Mouse (Mus musculus) MEL (cell line): ENCODE results near the gene Lsm11. TPM values are rescaled to one million over a fixed set of nuclear protein-coding genes. Genes with fewer than 3 reads are reported as not detected.

Experiments used
- DNase-seq: peaks from one replicate; pipeline ENCODE4 v3.0.0; 2011; ENCODE audit warnings: low read depth, low spot score
- H3K27ac ChIP-seq: 2 replicates; pipeline ENCODE4 v1.5.1; 2012; ENCODE audit warnings: low read depth, mild to moderate bottlenecking, control low read depth, low read length, moderate library complexity; ENCODE audit not compliant: control insufficient read depth
- H3K27me3 ChIP-seq, 2 experiments: fragments of 150-350 bp in 1 of 2; sonication (generic) in 1 of 2; 2 replicates each; pipeline ENCODE4 v1.6.1; 2012; ENCODE audit warnings: low read length in 2 of 2, mild to moderate bottlenecking in 2 of 2, improper control_type of control experiment in 1 of 2, moderate library complexity in 1 of 2; ENCODE audit not compliant: insufficient read depth in 2 of 2, control insufficient read depth in 1 of 2
- H3K36me3 ChIP-seq, 2 experiments: 2 replicates each; pipeline ENCODE4 v1.6.1; 2012 to 2014; ENCODE audit warnings: low read length in 2 of 2, improper control_type of control experiment in 1 of 2, inconsistent platforms in 1 of 2, mild to moderate bottlenecking in 1 of 2; ENCODE audit not compliant: insufficient read depth in 2 of 2, control insufficient read depth in 1 of 2
- H3K4me1 ChIP-seq, 2 experiments: fragments of 150-350 bp in 1 of 2; sonication (generic) in 1 of 2; 2 replicates each; pipeline ENCODE4 v1.6.1; 2012; ENCODE audit warnings: low read length in 2 of 2, improper control_type of control experiment in 1 of 2, mild to moderate bottlenecking in 1 of 2; ENCODE audit not compliant: insufficient read depth in 2 of 2, control insufficient read depth in 1 of 2
- H3K4me3 ChIP-seq, 2 experiments: fragments of 150-350 bp in 1 of 2; sonication (generic) in 1 of 2; 2 replicates each; pipeline ENCODE4 v1.5.1; 2012; ENCODE audit warnings: low read depth in 2 of 2, low read length in 2 of 2, mild to moderate bottlenecking in 2 of 2, moderate library complexity in 2 of 2, control low read depth in 1 of 2, improper control_type of control experiment in 1 of 2; ENCODE audit not compliant: control insufficient read depth in 1 of 2, insufficient read depth in 1 of 2
- H3K79me2 ChIP-seq: 2 replicates; pipeline ENCODE4 v1.6.1; 2012; ENCODE audit warnings: mild to moderate bottlenecking, low read length, moderate library complexity; ENCODE audit not compliant: control insufficient read depth, poor library complexity, insufficient read depth
- H3K9ac ChIP-seq: 2 replicates; pipeline ENCODE4 v1.6.1; 2012; ENCODE audit warnings: low read depth, mild to moderate bottlenecking, control low read depth, low read length, moderate library complexity; ENCODE audit not compliant: control insufficient read depth, poor library complexity, severe bottlenecking
- H3K9me3 ChIP-seq: fragments of 150-350 bp; sonication (generic); replicated peaks from 2 replicates; pipeline ENCODE4 v1.6.1; 2012; ENCODE audit warnings: mild to moderate bottlenecking, low read length, improper control_type of control experiment, moderate library complexity; ENCODE audit not compliant: insufficient read depth
- BHLHE40 ChIP-seq: IDR thresholded peaks from 2 replicates; pipeline ENCODE4 v1.6.1; 2012; ENCODE audit warnings: low read depth, mild to moderate bottlenecking, inconsistent platforms, low read length, improper control_type of control experiment, borderline replicate concordance
- CHD1 ChIP-seq: IDR thresholded peaks from 2 replicates; pipeline ENCODE4 v1.6.1; 2012; ENCODE audit warnings: low read depth, mild to moderate bottlenecking, inconsistent platforms, low read length, improper control_type of control experiment
- CTCF ChIP-seq, 3 experiments: IDR thresholded peaks in 2 of 3; conservative IDR thresholded peaks in 1 of 3; 2 replicates each; pipeline ENCODE4 v1.5.1; 2011 to 2012; ENCODE audit warnings: low read length in 3 of 3, low read depth in 2 of 3, mild to moderate bottlenecking in 2 of 3, improper control_type of control experiment in 1 of 3, inconsistent platforms in 1 of 3, mixed read lengths in 1 of 3, moderate library complexity in 1 of 3; ENCODE audit not compliant: control insufficient read depth in 1 of 3, insufficient read depth in 1 of 3, poor library complexity in 1 of 3, severe bottlenecking in 1 of 3
- E2F4 ChIP-seq: IDR thresholded peaks from 2 replicates; pipeline ENCODE4 v1.6.1; 2011; ENCODE audit warnings: low read depth, low read length, improper control_type of control experiment, borderline replicate concordance
- EP300 ChIP-seq, 2 experiments: IDR thresholded peaks; 2 replicates each; pipeline ENCODE4 v1.6.1; 2011; ENCODE audit warnings: improper control_type of control experiment in 2 of 2, low read length in 2 of 2, low read depth in 1 of 2, mild to moderate bottlenecking in 1 of 2
- ETS1 ChIP-seq: IDR thresholded peaks from 2 replicates; pipeline ENCODE4 v1.6.1; 2012; ENCODE audit warnings: low read depth, mild to moderate bottlenecking, inconsistent platforms, low read length, improper control_type of control experiment, moderate library complexity
- GABPA ChIP-seq: IDR thresholded peaks from 2 replicates; pipeline ENCODE4 v1.6.1; 2012; ENCODE audit warnings: low read depth, mild to moderate bottlenecking, inconsistent platforms, low read length, improper control_type of control experiment, moderate library complexity
- GATA1 ChIP-seq: IDR thresholded peaks from 2 replicates; pipeline ENCODE4 v1.6.1; 2011; ENCODE audit warnings: low read depth, low read length, improper control_type of control experiment
- HCFC1 ChIP-seq: IDR thresholded peaks from 2 replicates; pipeline ENCODE4 v1.6.1; 2012; ENCODE audit warnings: low read depth, mild to moderate bottlenecking, inconsistent platforms, low read length, improper control_type of control experiment, moderate library complexity
- KAT2A ChIP-seq: conservative IDR thresholded peaks from 2 replicates; pipeline ENCODE4 v1.6.1; 2012; ENCODE audit warnings: low read depth, low read length, improper control_type of control experiment, inconsistent platforms
- MAFK ChIP-seq: IDR thresholded peaks from 2 replicates; pipeline ENCODE4 v1.6.1; 2011; ENCODE audit warnings: low read depth, mild to moderate bottlenecking, low read length, improper control_type of control experiment, borderline replicate concordance
- MAX ChIP-seq: IDR thresholded peaks from 2 replicates; pipeline ENCODE4 v1.6.1; 2011; ENCODE audit warnings: low read length, improper control_type of control experiment
- MAZ ChIP-seq: IDR thresholded peaks from 2 replicates; pipeline ENCODE4 v1.6.1; 2012; ENCODE audit warnings: low read depth, mild to moderate bottlenecking, inconsistent platforms, low read length, improper control_type of control experiment
- MEF2A ChIP-seq: IDR thresholded peaks from 2 replicates; pipeline ENCODE4 v1.6.1; 2014; ENCODE audit warnings: low read depth, mild to moderate bottlenecking, inconsistent platforms, low read length, improper control_type of control experiment; ENCODE audit not compliant: poor library complexity, insufficient replicate concordance, severe bottlenecking; ENCODE audit errors: extremely low read depth
- MXI1 ChIP-seq: IDR thresholded peaks from 2 replicates; pipeline ENCODE4 v1.6.1; 2011; ENCODE audit warnings: mild to moderate bottlenecking, low read depth, low read length, improper control_type of control experiment
- MYB ChIP-seq: IDR thresholded peaks from 2 replicates; pipeline ENCODE4 v1.6.1; 2011; ENCODE audit warnings: mild to moderate bottlenecking, low read depth, low read length, improper control_type of control experiment
- NELFE ChIP-seq: IDR thresholded peaks from 2 replicates; pipeline ENCODE4 v1.6.1; 2011; ENCODE audit warnings: low read depth, low read length, improper control_type of control experiment
- NRF1 ChIP-seq: IDR thresholded peaks from 2 replicates; pipeline ENCODE4 v1.6.1; 2014; ENCODE audit warnings: low read depth, mild to moderate bottlenecking, inconsistent platforms, low read length, improper control_type of control experiment, moderate library complexity; ENCODE audit not compliant: poor library complexity, insufficient read depth, severe bottlenecking
- POLR2A ChIP-seq, 2 experiments: IDR thresholded peaks; 2 replicates each; pipeline ENCODE4 v1.6.1; 2011 to 2012; ENCODE audit warnings: low read length in 2 of 2, mild to moderate bottlenecking in 2 of 2, control low read depth in 1 of 2, improper control_type of control experiment in 1 of 2, low read depth in 1 of 2, moderate library complexity in 1 of 2; ENCODE audit not compliant: control insufficient read depth in 1 of 2, insufficient read depth in 1 of 2, poor library complexity in 1 of 2
- POLR2AphosphoS2 ChIP-seq: IDR thresholded peaks from 2 replicates; pipeline ENCODE4 v1.6.1; 2011; ENCODE audit warnings: low read length, improper control_type of control experiment
- POLR2AphosphoS5 ChIP-seq: IDR thresholded peaks from 2 replicates; pipeline ENCODE4 v1.6.1; 2012; ENCODE audit warnings: low read depth, borderline replicate concordance, mild to moderate bottlenecking, inconsistent platforms, low read length, moderate library complexity, mixed read lengths
- RAD21 ChIP-seq: IDR thresholded peaks from 2 replicates; pipeline ENCODE4 v1.6.1; 2011; ENCODE audit warnings: mild to moderate bottlenecking, low read depth, low read length, improper control_type of control experiment
- RCOR1 ChIP-seq: IDR thresholded peaks from 2 replicates; pipeline ENCODE4 v1.6.1; 2012; ENCODE audit warnings: low read depth, mild to moderate bottlenecking, inconsistent platforms, low read length, improper control_type of control experiment
- SIN3A ChIP-seq: IDR thresholded peaks from 2 replicates; pipeline ENCODE4 v1.6.1; 2012; ENCODE audit warnings: low read length, improper control_type of control experiment, inconsistent platforms
- SMC3 ChIP-seq: IDR thresholded peaks from 2 replicates; pipeline ENCODE4 v1.6.1; 2011; ENCODE audit warnings: low read depth, low read length, improper control_type of control experiment
- TAL1 ChIP-seq: IDR thresholded peaks from 2 replicates; pipeline ENCODE4 v1.6.1; 2012; ENCODE audit warnings: mild to moderate bottlenecking, inconsistent platforms, low read length, moderate library complexity, mixed read lengths
- TBP ChIP-seq: IDR thresholded peaks from 2 replicates; pipeline ENCODE4 v1.8.0; 2011; ENCODE audit warnings: low read depth, low read length, improper control_type of control experiment
- TCF12 ChIP-seq: IDR thresholded peaks from 2 replicates; pipeline ENCODE4 v1.6.1; 2014; ENCODE audit warnings: low read depth, mild to moderate bottlenecking, inconsistent platforms, low read length, improper control_type of control experiment, moderate library complexity
- UBTF ChIP-seq: IDR thresholded peaks from 2 replicates; pipeline ENCODE4 v1.6.1; 2012; ENCODE audit warnings: low read depth, mild to moderate bottlenecking, inconsistent platforms, low read length, improper control_type of control experiment, moderate library complexity, borderline replicate concordance; ENCODE audit not compliant: insufficient read depth
- USF1 ChIP-seq: IDR thresholded peaks from 2 replicates; pipeline ENCODE4 v1.6.1; 2014; ENCODE audit warnings: low read depth, mild to moderate bottlenecking, inconsistent platforms, low read length, improper control_type of control experiment, moderate library complexity
- USF2 ChIP-seq, 2 experiments: IDR thresholded peaks; 2 replicates each; pipeline ENCODE4 v1.6.1; 2011 to 2012; ENCODE audit warnings: improper control_type of control experiment in 2 of 2, low read length in 2 of 2, borderline replicate concordance in 1 of 2, inconsistent platforms in 1 of 2, low read depth in 1 of 2, mild to moderate bottlenecking in 1 of 2; ENCODE audit not compliant: insufficient read depth in 1 of 2
- ZC3H11A ChIP-seq: IDR thresholded peaks from 2 replicates; pipeline ENCODE4 v1.6.1; 2012; ENCODE audit warnings: low read depth, mild to moderate bottlenecking, inconsistent platforms, low read length, improper control_type of control experiment
- ZKSCAN1 ChIP-seq: IDR thresholded peaks from 2 replicates; pipeline ENCODE4 v1.6.1; 2012; ENCODE audit warnings: low read depth, mild to moderate bottlenecking, inconsistent platforms, low read length, improper control_type of control experiment, moderate library complexity
- ZMIZ1 ChIP-seq: IDR thresholded peaks from 2 replicates; pipeline ENCODE4 v1.6.1; 2012; ENCODE audit warnings: low read depth, mild to moderate bottlenecking, inconsistent platforms, low read length, improper control_type of control experiment, moderate library complexity
- ZNF384 ChIP-seq: IDR thresholded peaks from 2 replicates; pipeline ENCODE4 v1.6.1; 2012; ENCODE audit warnings: low read depth, mild to moderate bottlenecking, inconsistent platforms, low read length, improper control_type of control experiment
- polyA plus RNA-seq, 2 experiments: library from polyadenylated mRNA; stranded (reverse) in 1 of 2; unstranded in 1 of 2; fragments of >175 nt in 1 of 2; fragments of >200 nt in 1 of 2; gene quantifications; 2 replicates each; pipeline versions ENCODE4 v1.2.1 to v1.2.4; 2012; ENCODE audit warnings: low replicate concordance in 2 of 2, low read depth in 1 of 2; ENCODE audit not compliant: insufficient read length in 2 of 2, insufficient read depth in 1 of 2, missing spikeins in 1 of 2
- total RNA-seq: library from RNA; depleted of rRNA; stranded (reverse); fragments of 300-350 nt; gene quantifications from 2 replicates; pipeline ENCODE4 v1.2.3, GENCODE M21; 2012; rRNA removed

The Lsm11 gene
- total RNA-seq, result 22.3 and 22.8 TPM in 2 replicates
- 10 to 100 TPM in 1 of 2 experiments, not detected in 1; 20.2 TPM for polyA plus RNA-seq

GRCm38 (mm10) chr11:45944643-45945156, at the start of gene Lsm11:
Gene Lsm11 (minus strand): TSS chr11:45944935.
- Histone ChIP-seq H3K4me3 (peak within 1 kb of the TSS; percentile 78 to 80), H3K9ac (peak within 1 kb of the TSS; percentile 89), H3K27me3 (no peaks in the 10 kb centered on the region), H3K9me3 (no peaks in the 10 kb centered on the region), H3K4me1 (peaks cover 2 to 16% of the 10 kb centered on the region in 2 experiments), H3K27ac (peak within 1 kb of the TSS; percentile 37), H3K36me3 (peaks cover 3 to 18% of the 10 kb centered on the region in 2 experiments; a peak in 3 of 4 replicates), H3K79me2 (peaks cover 33% of the 10 kb centered on the region)
- peak; percentile 96 for DNase-seq
- no peak; the same call in 1 of the 2 replicates for TF ChIP-seq POLR2AphosphoS2
- TF ChIP-seq POLR2A (IDR thresholded peaks at IDR 0.05; ENCODE audit: control insufficient read depth in 1 of 2, insufficient read depth in 1 of 2, low read depth in 1 of 2, low read length in 2 of 2, poor library complexity in 1 of 2), result peak; percentile 76 to 78; a peak in 2 of 4 replicates
- TF ChIP-seq MAFK, result no peak
- peak; percentile 88; the same call in 1 of the 2 replicates for TF ChIP-seq MAZ
- TF ChIP-seq MYB, result no peak
- TF ChIP-seq ZKSCAN1, result no peak
- peak; percentile 94 to 100 (median 100) for TF ChIP-seq CTCF (IDR thresholded peaks at IDR 0.05 in 2 of 3, conservative IDR thresholded peaks at IDR 0.05 in 1 of 3; ENCODE audit: control insufficient read depth in 1 of 3, insufficient read depth in 1 of 3, low read depth in 2 of 3, low read length in 3 of 3, poor library complexity in 1 of 3, severe bottlenecking in 1 of 3)
- no peak for TF ChIP-seq GABPA
- TF ChIP-seq MXI1, result peak; percentile 68
- peak; percentile 81 for TF ChIP-seq SIN3A
- peak; percentile 46; the same call in 1 of the 2 replicates for TF ChIP-seq ETS1
- no peak for TF ChIP-seq CHD1
- peak; percentile 68 for TF ChIP-seq SMC3
- no peak for TF ChIP-seq USF2 (IDR thresholded peaks at IDR 0.05; ENCODE audit: borderline replicate concordance in 1 of 2, insufficient read depth in 1 of 2, low read depth in 1 of 2, low read length in 2 of 2)
- 0 out of 2 replicates have a peak, but pooled peaks have one; percentile 52 for TF ChIP-seq BHLHE40
- TF ChIP-seq MEF2A, result peak; percentile 28; the same call in 1 of the 2 replicates
- 0 out of 2 replicates have a peak, but pooled peaks have one; percentile 13 for TF ChIP-seq RCOR1
- no peak for TF ChIP-seq GATA1
- peak; percentile 68 for TF ChIP-seq TBP
- peak; percentile 46; the same call in 1 of the 2 replicates for TF ChIP-seq TCF12
- no peak for TF ChIP-seq ZNF384
- TF ChIP-seq NELFE, result peak; percentile 82
- peak; percentile 75; the same call in 1 of the 2 replicates for TF ChIP-seq HCFC1
- TF ChIP-seq ZC3H11A, result peak; percentile 39; the same call in 1 of the 2 replicates
- no peak for TF ChIP-seq E2F4
- no peak for TF ChIP-seq TAL1
- no peak for TF ChIP-seq POLR2AphosphoS5
- no peak for TF ChIP-seq UBTF
- peak; percentile 93 for TF ChIP-seq NRF1
- 0 out of 4 replicates have a peak, but pooled peaks of 1 of the 2 experiments have one; percentile 40 for TF ChIP-seq EP300 (IDR thresholded peaks at IDR 0.05; ENCODE audit: low read depth in 1 of 2, low read length in 2 of 2)
- TF ChIP-seq USF1, result no peak
- TF ChIP-seq KAT2A, result no peak; the same call in 1 of the 2 replicates
- TF ChIP-seq MAX, result peak; percentile 35
- peak; percentile 55; the same call in 1 of the 2 replicates for TF ChIP-seq ZMIZ1
- peak; percentile 71 for TF ChIP-seq RAD21
